Mouse (Mus musculus) cerebellum, postnatal 36 days (tissue): ENCODE data around the gene Krt25.

ENCODE experiments used
- DNase-seq, 2 experiments: peaks; one replicate each; pipeline ENCODE4 v3.0.0; 2021 to 2022; ENCODE audit warnings: mixed read lengths in 2 of 2

The Krt25 gene

GRCm38 (mm10) chr11:99322851-99323250 lies at the start of gene Krt25:
TSS of gene Krt25 (minus strand) at chr11:99322951.
- DNase-seq = no peak

GRCm38 (mm10) chr11:99369853-99370451 lies 47.2 kb upstream of the Krt25 start:
- DNase-seq = peak; percentile 36 to 39

GRCm38 (mm10) chr11:99369229-99369628 lies 46.5 kb upstream of the Krt25 start:
- no peak for DNase-seq

- peak in 1 of 2 experiments; percentile 23 for DNase-seq
Observed at GRCm38 (mm10) chr11:99366791-99367190, 44.0 kb upstream of the Krt25 start.

DNA sequence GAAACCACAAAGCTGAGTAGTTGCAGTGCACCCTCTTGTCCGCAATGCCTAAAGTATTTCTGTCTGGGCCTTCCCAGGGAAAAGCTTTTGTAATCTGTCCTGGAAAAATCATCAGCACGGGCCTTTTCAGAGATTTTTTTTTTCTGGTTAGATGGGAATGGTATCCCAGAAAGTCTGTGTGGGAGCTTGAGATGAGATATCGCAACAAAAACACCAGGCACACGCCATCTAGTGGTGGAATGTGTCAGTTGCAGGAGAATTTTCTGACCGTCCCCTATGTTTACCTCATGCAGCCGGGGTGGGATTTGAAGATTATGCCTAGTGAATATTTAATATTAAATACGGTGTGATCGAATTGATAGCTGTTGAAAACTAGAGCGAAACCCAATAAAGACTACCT lies 41.7 kb upstream of the Krt25 start:
- peak; percentile 26 to 43 for DNase-seq

- no peak for DNase-seq
Observed at GRCm38 (mm10) chr11:99361423-99361822, 38.7 kb upstream of the Krt25 start.

GRCm38 (mm10) chr11:99351004-99351403 lies 28.3 kb upstream of the Krt25 start, which contains the start of gene Krt27:
TSS of gene Krt27 (minus strand) at chr11:99351104.
- no peak for DNase-seq

DNA sequence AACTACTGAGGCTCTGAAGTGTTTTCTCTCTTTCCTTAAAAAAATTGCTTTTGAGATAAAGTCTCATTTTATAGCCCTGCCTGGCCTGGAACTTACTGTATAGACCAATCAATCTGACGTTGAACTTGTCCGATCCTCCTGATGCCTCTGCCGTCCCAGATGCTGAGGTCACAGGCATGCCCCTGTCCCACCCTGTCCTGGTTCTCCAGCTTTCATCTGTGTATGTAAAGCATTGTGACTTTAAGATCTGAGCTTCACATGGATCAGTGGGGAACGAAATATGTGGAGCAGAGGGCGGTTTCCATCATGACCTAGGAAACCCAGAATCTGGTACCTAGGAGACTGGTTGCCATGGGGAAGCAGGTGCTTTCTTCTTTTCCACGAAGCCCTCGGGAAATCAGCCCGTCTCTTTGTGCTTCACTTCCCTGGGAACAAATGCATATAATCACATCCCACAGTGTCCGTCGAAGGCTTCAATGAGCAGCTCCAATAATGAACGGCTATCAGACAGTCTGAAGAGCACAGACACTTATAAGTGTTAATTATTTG lies 16.6 kb upstream of the Krt25 start:
- no peak for DNase-seq

DNA sequence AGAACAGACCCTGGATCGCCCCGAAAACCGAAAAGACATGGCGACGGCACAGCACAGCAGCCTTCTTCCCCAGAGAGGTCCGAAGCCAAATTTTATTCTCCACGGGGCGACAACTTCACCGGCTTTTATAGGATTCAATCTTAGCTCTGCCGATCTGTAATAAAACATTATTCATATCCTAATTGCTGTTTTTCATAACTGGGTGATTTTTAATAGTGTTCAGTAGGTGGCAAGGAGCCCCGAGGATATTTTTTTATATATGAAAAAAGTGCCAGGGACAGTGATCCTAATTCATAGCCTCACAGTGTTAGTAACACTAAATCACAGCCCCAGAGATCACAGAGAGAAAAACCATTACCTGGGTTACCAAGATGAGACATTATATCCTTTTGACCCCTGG lies 15.1 kb upstream of the Krt25 start, which contains the start of gene Krt26:
Gene Krt26 (minus strand): TSS at position 101 of the 400 bp plus-strand sequence.
- DNase-seq = no peak

- DNase-seq = no peak
Observed at GRCm38 (mm10) chr11:99333426-99333825, 10.7 kb upstream of the Krt25 start.

GRCm38 (mm10) chr11:99329655-99330054 lies 6.9 kb upstream of the Krt25 start:
- no peak for DNase-seq

DNA sequence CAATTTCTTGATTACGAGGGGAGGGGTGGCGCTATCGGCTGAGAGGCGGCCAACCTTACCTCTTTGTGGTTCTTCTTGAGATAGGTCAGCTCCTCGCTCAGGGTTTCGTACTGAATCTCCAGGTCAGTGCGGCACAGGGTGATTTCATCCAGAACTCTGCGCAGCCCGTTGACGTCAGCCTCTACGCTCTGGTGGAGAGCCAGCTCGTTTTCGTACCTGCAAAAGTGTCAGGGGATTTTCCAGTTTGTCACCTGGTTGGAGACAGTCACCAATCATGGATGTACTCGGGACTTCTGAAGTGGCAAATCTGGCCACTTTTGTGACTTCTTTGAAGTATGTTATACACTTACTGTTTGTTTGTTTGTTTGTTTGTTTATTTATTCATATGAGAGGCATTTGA lies 1.7 kb downstream of the Krt25 start:
- DNase-seq = no peak

DNA sequence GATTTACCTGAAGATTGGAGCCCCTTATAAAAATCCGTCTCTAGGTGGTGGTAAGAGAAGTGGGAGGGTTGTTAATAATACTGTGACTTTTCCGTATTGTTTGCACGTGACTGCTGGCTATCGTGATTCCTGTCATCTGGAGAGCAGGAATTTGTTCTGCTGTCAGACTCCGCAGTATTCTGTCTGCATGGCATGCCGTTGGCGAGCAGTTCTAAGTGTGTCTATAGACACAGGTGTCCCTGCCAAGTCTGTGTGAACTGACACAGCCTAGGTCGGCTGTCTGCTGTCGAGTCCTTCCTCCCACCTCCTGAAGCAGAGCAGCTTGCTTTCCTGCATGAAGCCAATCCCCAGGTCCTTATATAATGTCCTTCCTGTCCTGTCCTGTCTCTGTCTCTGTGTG lies 3.6 kb downstream of the Krt25 start:
- no peak for DNase-seq

DNA sequence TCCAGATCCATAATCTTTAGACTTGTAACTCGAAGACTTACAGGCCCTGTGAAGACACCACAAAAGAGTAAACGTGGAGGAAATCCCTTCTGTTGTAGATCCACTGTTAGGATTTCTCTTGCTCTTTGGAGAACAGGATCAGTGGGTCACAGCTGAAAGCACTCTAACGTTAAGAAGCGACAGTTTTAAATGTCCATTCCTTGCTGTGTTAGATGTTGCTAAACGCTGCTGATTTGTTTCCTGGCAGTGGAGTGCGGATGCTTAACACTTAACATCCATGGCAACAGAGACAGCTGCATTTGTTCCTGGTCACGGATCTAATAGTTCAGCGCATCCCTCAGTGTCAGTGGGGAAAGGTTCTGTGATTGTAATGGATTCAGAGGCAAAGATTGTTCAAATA lies 6.2 kb downstream of the Krt25 start:
- DNase-seq = no peak

GRCm38 (mm10) chr11:99314594-99314993 lies 8.2 kb downstream of the Krt25 start:
- no peak for DNase-seq

DNA sequence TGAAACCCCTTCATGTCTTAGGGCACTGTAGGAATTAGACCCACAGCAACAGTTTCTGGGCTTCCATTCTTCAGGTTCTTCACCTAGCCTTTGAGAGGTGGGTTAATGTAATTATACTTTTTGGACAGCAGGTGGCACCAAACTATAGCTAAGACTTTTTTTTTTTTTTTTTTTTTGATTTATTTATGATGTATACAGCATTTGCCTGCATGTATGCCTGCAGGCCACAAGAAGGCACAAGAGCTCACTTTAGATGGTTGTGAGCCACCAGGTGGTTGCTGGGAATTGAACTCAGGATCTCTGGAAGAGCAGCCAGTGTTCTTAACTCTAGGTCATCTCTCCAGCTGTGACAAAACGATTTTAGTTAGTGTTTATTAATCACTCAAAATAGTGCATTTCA lies 11.9 kb downstream of the Krt25 start:
- no peak for DNase-seq

DNA sequence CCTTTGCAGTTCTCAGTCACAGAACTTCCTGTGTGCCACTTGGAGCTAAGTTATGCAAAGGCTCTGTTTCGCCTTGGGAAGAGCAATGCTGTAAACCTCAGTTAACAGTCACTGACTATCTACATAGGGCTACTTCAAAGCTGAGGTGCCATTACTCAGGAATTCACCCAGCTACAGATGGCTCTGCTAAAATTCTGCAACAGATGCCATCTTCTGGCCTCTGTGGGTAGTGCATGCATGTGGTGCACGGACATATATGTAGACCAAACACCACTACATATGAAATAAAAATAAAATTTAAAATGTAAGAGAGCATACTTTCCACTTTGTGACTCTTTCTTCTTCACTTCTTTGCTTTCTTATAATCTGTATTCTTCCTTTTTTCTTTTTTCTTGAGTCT lies 15.2 kb downstream of the Krt25 start:
- peak; percentile 74 to 81 for DNase-seq

DNA sequence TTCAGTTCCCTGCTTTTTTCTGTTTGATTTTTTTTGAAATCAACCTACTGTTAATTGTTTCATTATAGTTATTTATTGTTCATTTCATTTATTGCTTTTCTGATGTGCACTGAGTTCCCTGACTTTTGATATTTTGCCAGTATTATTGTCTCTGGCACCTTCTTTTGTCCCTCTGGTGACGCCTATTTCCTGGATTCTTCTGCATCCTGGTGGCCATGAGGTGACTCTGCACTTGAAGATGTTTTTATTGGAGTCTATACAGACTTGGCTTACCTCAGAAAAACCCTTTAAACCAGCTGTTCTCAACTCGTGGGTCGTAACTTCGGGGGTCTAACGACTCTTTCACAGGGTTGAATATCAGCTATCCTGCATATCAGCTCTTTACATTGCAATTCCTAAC lies 27.7 kb downstream of the Krt25 start:
- DNase-seq = no peak

DNA sequence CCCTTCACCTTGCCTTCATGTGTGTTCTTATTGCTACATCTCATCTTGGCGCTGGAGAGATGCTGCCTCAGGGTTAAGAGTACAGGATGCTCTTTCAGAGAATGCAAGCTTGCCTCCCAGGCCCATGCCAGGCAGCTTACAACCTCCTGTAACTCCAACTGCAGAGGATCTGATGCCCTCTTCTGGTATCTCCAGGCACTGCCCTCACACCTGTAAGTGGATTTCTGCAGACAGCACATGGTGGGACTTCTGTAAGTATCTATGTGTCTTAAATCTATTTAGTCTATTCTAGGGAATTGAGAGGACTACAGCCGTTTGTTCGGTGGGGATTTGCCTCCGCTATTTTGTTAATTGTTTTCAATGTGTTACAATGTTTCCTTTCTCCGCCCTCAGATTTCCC lies 29.9 kb downstream of the Krt25 start:
- DNase-seq = peak; percentile 77 to 81

GRCm38 (mm10) chr11:99284833-99285312 lies 37.9 kb downstream of the Krt25 start, which contains the start of gene Krt24:
TSS of gene Krt24 (minus strand) at chr11:99285262.
- DNase-seq = peak in 1 of 2 experiments; percentile 4

DNA sequence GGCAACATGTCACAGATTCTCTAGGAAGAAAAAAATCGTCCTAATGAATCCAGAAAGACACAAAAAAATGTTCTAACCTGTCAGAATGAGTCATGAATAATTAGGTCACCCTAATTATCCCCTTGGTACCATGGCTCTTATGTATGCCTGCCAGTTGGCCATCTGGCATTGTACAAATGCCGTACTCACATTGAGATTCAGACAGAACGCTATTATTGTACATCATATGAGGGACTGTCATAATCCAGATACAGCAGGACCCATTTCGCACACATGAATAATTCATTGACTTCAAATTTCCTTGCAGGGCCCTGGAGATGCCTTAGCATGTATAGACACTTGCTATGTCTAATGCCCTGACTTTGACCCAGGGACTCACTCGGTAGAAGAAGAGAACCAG lies 38.7 kb downstream of the Krt25 start:
- DNase-seq = peak; percentile 68 to 76

DNA sequence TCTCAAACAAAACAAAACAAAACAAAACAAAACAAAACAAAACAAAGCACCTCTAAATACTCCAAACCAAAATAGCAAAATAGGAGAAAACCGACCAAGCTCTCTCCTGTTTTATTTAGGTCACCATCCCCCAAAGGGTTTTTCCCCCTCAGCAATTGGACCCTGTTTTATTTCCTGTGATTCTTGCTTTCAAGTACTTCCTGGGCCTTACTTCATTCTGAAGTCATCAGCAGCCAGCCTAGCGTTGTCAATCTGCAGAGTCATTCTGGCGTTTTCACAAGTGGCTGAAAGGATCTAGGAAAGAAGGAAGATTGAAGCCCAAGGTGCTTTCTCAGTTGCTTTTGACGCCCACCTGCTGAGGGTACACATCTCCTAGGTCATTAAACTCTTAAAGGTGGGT lies 39.4 kb downstream of the Krt25 start:
- DNase-seq = no peak

- peak; percentile 48 to 52 for DNase-seq
Observed at GRCm38 (mm10) chr11:99281116-99281515, 41.6 kb downstream of the Krt25 start.

DNA sequence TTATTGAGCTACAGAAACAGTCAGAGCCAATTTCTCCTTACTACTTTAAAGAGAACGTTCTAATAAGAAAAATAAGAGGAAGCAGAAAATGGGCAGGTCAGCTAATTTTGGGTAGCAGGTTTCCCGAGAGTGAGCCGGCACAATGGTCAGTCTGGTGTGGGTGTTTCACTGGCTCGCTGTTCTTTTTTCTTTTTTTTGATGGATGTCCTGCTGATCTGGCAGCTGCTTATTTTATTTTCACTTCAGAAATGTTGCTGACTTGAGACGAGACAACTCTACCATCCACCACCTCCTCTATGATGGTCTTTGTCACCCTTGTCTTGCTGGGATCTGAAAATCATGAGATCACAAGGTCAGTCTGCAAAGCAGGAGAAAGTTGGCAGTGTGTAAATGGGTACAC lies 42.8 kb downstream of the Krt25 start:
- peak; percentile 40 to 56 for DNase-seq

DNA sequence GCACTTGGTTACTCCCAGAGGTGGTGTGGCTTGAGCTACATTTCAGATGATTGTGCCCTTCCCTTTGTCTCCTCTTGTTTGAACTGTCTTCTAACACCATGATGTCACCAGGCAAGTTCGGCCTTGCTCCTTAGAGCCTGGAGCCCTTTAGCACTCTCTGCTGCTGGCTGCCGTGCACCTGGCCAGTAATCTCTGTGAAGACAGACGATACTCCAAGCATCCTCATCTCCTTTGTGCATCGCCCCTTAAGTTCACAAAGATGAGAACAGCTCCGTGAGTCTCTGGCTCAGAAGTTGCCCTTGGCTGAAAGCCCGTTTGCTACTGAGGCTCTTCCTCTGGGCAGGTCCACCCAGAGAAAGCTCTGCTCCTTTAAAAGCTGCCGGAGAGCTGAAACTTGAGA lies 46.0 kb downstream of the Krt25 start:
- DNase-seq = no peak
